Mouse (Mus musculus) urinary bladder, postnatal 14 days (tissue): ENCODE data around the gene Rragd.
A peak's percentile ranks its signal among the peaks of the same experiment; 100 is the strongest.

Source experiments
- DNase-seq: peaks from one replicate; pipeline ENCODE4 v3.0.0; 2021; ENCODE audit warnings: low spot score

The Rragd gene

GRCm38 (mm10) chr4:33049601-33050000, 66.8 kb downstream of the Rragd start:
- no peak for DNase-seq

DNA sequence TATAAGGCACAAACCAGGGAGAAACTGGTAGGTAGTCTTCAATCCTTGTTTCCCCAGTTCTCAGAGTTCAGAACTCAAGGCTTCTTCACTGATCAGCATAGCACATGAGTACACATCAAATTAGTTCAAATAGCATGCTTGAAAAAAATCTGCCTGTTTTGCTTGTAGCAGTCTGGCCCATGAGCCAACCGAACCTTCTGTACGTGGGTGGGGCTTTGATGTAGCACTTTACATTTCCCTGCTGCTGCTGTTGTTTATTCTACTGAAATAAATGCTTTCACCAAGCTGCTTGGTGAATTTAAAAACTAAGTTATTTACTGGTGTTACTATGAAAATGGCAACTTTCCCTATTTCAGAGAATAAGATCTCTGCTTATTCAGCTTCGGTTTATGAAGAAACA, 69.2 kb downstream of the Rragd start:
- no peak for DNase-seq

DNA sequence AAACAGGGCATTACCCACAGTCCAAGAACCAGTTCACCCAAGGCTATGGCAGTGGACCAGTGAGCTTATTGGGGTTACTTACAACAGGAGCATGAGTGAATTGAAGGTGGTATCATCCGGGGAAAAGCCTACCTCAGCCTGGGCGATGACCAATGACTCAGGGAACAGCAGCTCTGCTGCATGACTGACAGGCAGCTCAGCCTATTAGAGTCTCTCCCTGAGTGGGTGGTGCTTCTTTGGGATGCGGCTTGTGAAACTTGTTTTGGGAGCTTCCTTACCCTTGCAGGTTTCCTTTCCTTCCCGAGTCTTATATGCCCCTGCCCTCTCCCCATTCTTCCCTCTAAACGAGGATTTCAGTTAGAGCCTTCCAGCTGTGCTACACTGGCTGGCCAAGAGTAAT, 69.8 kb downstream of the Rragd start:
- DNase-seq = no peak

DNA sequence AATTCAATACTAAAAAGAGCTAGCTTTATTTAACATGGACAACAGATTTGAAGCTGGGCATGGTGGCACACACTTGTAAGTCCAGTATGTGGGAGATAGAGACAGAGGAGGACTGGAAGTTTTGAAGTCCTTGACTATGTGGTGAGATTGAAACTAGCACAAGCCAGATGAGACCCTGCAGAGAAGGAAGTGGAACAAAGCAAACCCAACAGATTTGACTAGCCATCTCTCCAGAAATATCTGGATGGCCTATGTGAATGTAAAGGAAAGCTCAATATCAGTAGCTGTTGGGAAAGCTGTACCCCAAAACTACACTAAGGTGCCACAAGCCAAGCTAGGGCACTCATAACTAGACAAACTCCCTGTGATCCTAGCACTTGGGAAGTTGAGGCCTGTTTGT, 71.6 kb downstream of the Rragd start:
- DNase-seq = no peak

- DNase-seq = no peak
These were observed 73.5 kb downstream of the Rragd start for GRCm38 (mm10) chr4:33056317-33056716.

DNA sequence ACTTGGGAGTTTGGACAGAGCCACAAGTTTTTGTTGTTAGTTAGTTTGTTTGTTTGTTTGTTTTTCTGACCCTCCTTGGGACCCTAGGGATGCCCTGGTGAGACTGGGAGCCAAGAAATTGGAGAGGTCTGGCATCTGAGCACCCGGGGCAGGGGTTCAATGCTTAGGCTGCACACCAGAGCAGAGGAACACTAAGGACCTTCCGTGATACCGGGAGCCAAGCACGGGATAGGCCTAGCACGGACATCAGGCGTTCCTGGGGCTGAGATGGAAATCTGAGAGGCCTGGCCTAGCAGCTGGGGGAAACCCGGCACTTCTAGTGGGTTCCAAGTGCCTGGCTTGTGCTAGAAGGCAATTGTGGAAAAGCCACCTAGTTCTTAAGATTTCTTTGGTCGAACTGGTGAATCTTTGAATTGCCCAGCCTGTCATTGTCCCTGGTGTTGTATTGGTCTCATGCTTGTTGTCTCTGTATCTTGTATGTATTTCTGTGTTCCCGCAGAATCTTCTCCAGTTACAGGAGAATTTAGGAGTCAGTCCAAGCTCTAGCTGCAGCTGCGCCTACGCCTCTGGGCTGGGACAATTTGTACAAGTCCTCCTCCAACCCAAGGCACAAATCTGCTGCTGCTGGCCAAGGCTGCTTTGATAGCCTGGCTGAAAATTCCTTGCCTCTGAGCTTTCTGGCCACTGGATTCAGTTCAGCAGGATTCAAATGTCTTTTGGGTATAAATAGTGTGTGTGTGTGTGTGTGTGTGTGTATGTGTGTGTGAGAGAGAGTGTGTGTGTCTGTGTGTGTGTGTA, 75.3 kb downstream of the Rragd start:
- peak; percentile 67 for DNase-seq

DNA sequence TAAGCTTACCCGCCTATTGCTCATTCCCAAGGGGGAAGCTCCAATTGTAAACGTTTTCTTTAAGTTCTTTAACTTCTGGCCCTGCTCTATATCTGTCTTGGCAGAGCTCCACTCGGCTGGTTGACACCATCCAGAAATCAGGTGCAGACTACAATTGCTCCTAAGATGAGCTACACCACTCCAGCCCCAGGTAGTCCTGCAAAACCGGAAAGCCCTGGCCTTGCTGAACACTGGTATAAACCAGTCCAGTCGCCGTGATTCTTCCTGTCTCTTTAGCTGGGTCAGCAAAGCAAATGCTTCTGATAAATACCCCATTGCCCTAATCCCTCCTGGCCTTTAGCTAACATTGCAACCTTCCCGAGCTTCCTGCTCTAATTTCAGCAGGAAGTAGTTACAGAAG, 78.3 kb downstream of the Rragd start:
- DNase-seq = no peak

GRCm38 (mm10) chr4:33062981-33063380, 80.1 kb downstream of the Rragd start, which contains the start of gene Gabrr2:
Gene Gabrr2, plus strand, starts transcription at chr4:33062999.
- no peak for DNase-seq

- DNase-seq = no peak
These were observed 82.1 kb downstream of the Rragd start for GRCm38 (mm10) chr4:33064986-33065385.

GRCm38 (mm10) chr4:33066223-33066960, 83.6 kb downstream of the Rragd start:
- no peak for DNase-seq

- DNase-seq = no peak
These were observed 84.5 kb downstream of the Rragd start for GRCm38 (mm10) chr4:33067331-33067730.

DNA sequence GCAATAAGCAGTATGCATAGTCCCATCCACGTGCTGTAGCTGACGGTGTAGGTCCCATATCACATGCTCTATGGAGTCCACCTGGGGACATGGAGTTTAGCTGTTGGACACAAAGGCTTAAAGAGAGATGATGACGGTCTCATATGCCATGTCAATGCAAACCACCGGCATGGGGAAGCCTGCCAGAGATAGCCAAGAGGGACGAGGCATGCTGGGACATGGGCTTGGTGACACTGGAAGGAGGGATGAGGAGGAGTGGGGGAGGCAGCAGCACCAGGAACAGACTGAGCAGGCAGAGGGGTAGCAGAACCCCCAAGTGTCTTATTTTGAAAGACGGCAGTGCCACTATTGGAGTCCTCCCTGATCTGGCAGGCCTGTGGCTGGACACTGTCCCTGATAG, 85.0 kb downstream of the Rragd start:
- DNase-seq = no peak

DNA sequence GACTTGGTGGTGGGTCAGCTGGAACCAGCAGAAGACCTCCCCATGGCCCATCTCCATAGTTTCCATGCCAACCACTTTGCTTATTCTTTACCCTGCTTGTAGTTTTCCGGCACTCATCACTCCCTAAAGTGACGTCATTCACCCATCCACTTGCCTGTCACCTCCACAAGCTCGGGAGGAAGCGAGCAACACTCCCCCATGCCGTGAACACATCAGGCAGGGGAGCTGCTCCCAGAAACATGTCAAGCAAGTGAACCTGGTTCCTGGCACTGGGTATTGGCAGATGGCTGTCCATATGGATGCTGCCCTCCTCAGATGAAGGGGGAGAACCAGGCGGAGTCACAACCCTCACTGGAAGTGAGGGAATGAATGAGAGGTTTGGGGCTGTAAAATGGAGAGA, 86.1 kb downstream of the Rragd start:
- DNase-seq = no peak

GRCm38 (mm10) chr4:33070326-33070725, 87.5 kb downstream of the Rragd start:
- DNase-seq = no peak

DNA sequence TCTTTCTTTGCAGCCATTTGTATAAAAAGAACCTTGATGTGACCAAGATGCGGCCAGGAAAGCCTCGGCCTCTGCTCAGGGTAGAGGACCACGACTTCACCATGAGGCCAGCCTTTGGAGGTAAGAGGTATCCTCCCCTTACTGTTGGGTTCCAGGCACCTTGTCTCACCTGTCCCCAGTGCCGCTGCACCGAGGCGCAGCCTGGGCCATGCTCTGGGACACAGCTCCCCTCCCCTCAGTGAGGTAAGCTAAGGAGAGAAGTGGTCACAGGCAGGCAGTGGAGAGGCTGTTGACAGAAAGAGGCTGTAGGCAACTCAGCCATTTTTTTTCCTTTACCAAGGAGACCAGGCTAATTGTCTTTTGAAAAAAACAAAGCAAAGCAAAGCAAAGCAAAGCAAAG, 88.5 kb downstream of the Rragd start:
- no peak for DNase-seq
